Mouse (Mus musculus) liver, adult 2 months (tissue): ENCODE results near the gene Ptp4a2. TPM values are rescaled to one million over a fixed set of nuclear protein-coding genes. Genes with fewer than 3 reads are reported as not detected.

Experiments used
- DNase-seq: peaks from one replicate; pipeline ENCODE4 v3.0.0-alpha.2; 2011; ENCODE audit warnings: low read depth, low spot score; ENCODE audit errors: extremely low read depth
- H3K27ac ChIP-seq: fragments of 200-500 bp; replicated peaks from 2 replicates; pipeline ENCODE4 v1.5.1; 2012; ENCODE audit warnings: low read depth, mild to moderate bottlenecking, control low read depth, inconsistent platforms, low read length; ENCODE audit not compliant: insufficient read depth
- H3K27me3 ChIP-seq: fragments of 200-500 bp; 2 replicates; pipeline ENCODE4 v1.6.1; 2012; ENCODE audit warnings: mild to moderate bottlenecking, moderate library complexity, low read length, inconsistent platforms; ENCODE audit not compliant: control insufficient read depth, insufficient read depth
- H3K36me3 ChIP-seq: fragments of 200-500 bp; 2 replicates; pipeline ENCODE4 v1.6.1; 2012; ENCODE audit warnings: low read length, inconsistent platforms; ENCODE audit not compliant: control insufficient read depth, insufficient read depth
- H3K4me1 ChIP-seq: fragments of 200-500 bp; 2 replicates; pipeline ENCODE4 v1.6.1; 2011; ENCODE audit warnings: low read length; ENCODE audit not compliant: control insufficient read depth, insufficient read depth
- H3K4me3 ChIP-seq: fragments of 200-500 bp; 2 replicates; pipeline ENCODE4 v1.5.1; 2011; ENCODE audit warnings: low read depth, mild to moderate bottlenecking, control low read depth, low read length, moderate library complexity; ENCODE audit not compliant: insufficient read depth
- H3K79me2 ChIP-seq: fragments of 200-500 bp; 2 replicates; pipeline ENCODE4 v1.6.1; 2012; ENCODE audit warnings: inconsistent platforms, mild to moderate bottlenecking, low read length, moderate library complexity; ENCODE audit not compliant: control insufficient read depth, insufficient read depth
- H3K9ac ChIP-seq: fragments of 200-500 bp; 2 replicates; pipeline ENCODE4 v1.6.1; 2012; ENCODE audit warnings: low read depth, mild to moderate bottlenecking, control low read depth, inconsistent platforms, low read length
- CTCF ChIP-seq: fragments of 200-500 bp; IDR thresholded peaks from 2 replicates; pipeline ENCODE4 v1.5.1; 2011; ENCODE audit warnings: low read depth, low read length, control low read depth
- POLR2A ChIP-seq: fragments of 200-500 bp; IDR thresholded peaks from 2 replicates; pipeline ENCODE4 v1.6.1; 2011; ENCODE audit warnings: low read length, control low read depth; ENCODE audit not compliant: insufficient read depth; ENCODE audit errors: extremely low read depth
- WGBS: fragments of 180-500 bp; shearing (Covaris S2); methylation state at CpG from one replicate; pipeline ENCODE4 v1.1.7; 2018; 5-methylcytosine and 5-hydroxymethylcytosine counted together
- polyA plus RNA-seq: library from polyadenylated mRNA; depleted of rRNA; stranded (reverse); fragments of >200 nt; gene quantifications from 2 replicates; pipeline ENCODE4 v1.2.3, GENCODE M21; 2012
- total RNA-seq: library from RNA; depleted of rRNA; stranded (reverse); fragments of >200 nt; gene quantifications from 2 replicates; pipeline ENCODE4 v1.2.3, GENCODE M21; 2014

Gene Ptp4a2
- total and polyA plus RNA-seq, 2 experiments = 41.1 to 63.4 TPM

GRCm38 (mm10) chr4:129839866-129840555 is 29.0 kb downstream of the Ptp4a2 start:
- no peak overlapping the region for H3K9ac ChIP-seq
- H3K4me3 ChIP-seq = no peak overlapping the region
- TF ChIP-seq CTCF (no peak), POLR2A (no peak)
- peaks cover 11% of the 10 kb centered on the region for H3K4me1 ChIP-seq
- no peak overlapping the region for H3K27ac ChIP-seq
- no peaks in the 10 kb centered on the region for H3K27me3 ChIP-seq
- 83% methylated on average over 7 of the region's 7 CpGs for WGBS
- H3K79me2 ChIP-seq = peaks cover 27% of the 10 kb centered on the region
- DNase-seq = no peak
- peaks cover 40% of the 10 kb centered on the region for H3K36me3 ChIP-seq

GRCm38 (mm10) chr4:129846823-129847222 is 35.8 kb downstream of the Ptp4a2 start:
- H3K79me2 ChIP-seq = no peaks in the 10 kb centered on the region; the same call in 1 of the 2 replicates
- no peaks in the 10 kb centered on the region for H3K27me3 ChIP-seq
- 90% methylated on average over 9 of the region's 9 CpGs for WGBS
- H3K27ac ChIP-seq = no peak overlapping the region
- H3K9ac ChIP-seq = no peak overlapping the region
- peaks cover 47% of the 10 kb centered on the region for H3K36me3 ChIP-seq
- TF ChIP-seq CTCF = no peak
- TF ChIP-seq POLR2A = no peak
- DNase-seq = no peak
- no peaks in the 10 kb centered on the region for H3K4me1 ChIP-seq
- H3K4me3 ChIP-seq = no peak overlapping the region

- TF ChIP-seq CTCF = no peak
- no peak for TF ChIP-seq POLR2A
- no peaks in the 10 kb centered on the region for H3K79me2 ChIP-seq
- no peaks in the 10 kb centered on the region for H3K27me3 ChIP-seq
- no peak overlapping the region for H3K4me3 ChIP-seq
- H3K36me3 ChIP-seq = peaks cover 23% of the 10 kb centered on the region
- WGBS = 99% methylated on average over 2 of the region's 2 CpGs
- DNase-seq = no peak
- peaks cover 12% of the 10 kb centered on the region for H3K4me1 ChIP-seq
- no peak overlapping the region for H3K9ac ChIP-seq
- H3K27ac ChIP-seq = no peak overlapping the region
These were observed 39.5 kb downstream of the Ptp4a2 start for GRCm38 (mm10) chr4:129850491-129850890.

GRCm38 (mm10) chr4:129851861-129852260 is 40.8 kb downstream of the Ptp4a2 start:
- no peak overlapping the region for H3K9ac ChIP-seq
- H3K4me3 ChIP-seq = no peak overlapping the region
- peaks cover 14% of the 10 kb centered on the region for H3K36me3 ChIP-seq
- no peaks in the 10 kb centered on the region for H3K27me3 ChIP-seq
- peaks cover 12% of the 10 kb centered on the region for H3K4me1 ChIP-seq
- 92% methylated on average over 3 of the region's 3 CpGs for WGBS
- no peaks in the 10 kb centered on the region for H3K79me2 ChIP-seq
- TF ChIP-seq CTCF = no peak
- TF ChIP-seq POLR2A = no peak
- no peak overlapping the region for H3K27ac ChIP-seq
- no peak for DNase-seq

GRCm38 (mm10) chr4:129853053-129853452 is 42.0 kb downstream of the Ptp4a2 start:
- no peak overlapping the region for H3K9ac ChIP-seq
- no peak overlapping the region for H3K27ac ChIP-seq
- H3K4me3 ChIP-seq = no peak overlapping the region
- H3K79me2 ChIP-seq = no peaks in the 10 kb centered on the region
- H3K4me1 ChIP-seq = peaks cover 12% of the 10 kb centered on the region
- DNase-seq = no peak
- peaks cover 6% of the 10 kb centered on the region for H3K36me3 ChIP-seq
- TF ChIP-seq CTCF = no peak
- TF ChIP-seq POLR2A = no peak
- no peaks in the 10 kb centered on the region for H3K27me3 ChIP-seq
- WGBS = 82% methylated on average over 2 of the region's 2 CpGs

- Histone ChIP-seq H3K36me3 (peaks cover 2% of the 10 kb centered on the region; the same call in 1 of the 2 replicates), H3K27ac (no peak overlapping the region), H3K9ac (no peak overlapping the region), H3K27me3 (no peaks in the 10 kb centered on the region), H3K4me3 (no peak overlapping the region), H3K79me2 (no peaks in the 10 kb centered on the region), H3K4me1 (peaks cover 12% of the 10 kb centered on the region)
- WGBS = 24% methylated on average over 3 of the region's 3 CpGs
- TF ChIP-seq CTCF (no peak), POLR2A (no peak)
- peak; percentile 46 for DNase-seq
These were observed 43.0 kb downstream of the Ptp4a2 start for GRCm38 (mm10) chr4:129853996-129854395.
